Comparison of ENCODE assay signal across 9 mouse cellular contexts in the genomic region with DNA sequence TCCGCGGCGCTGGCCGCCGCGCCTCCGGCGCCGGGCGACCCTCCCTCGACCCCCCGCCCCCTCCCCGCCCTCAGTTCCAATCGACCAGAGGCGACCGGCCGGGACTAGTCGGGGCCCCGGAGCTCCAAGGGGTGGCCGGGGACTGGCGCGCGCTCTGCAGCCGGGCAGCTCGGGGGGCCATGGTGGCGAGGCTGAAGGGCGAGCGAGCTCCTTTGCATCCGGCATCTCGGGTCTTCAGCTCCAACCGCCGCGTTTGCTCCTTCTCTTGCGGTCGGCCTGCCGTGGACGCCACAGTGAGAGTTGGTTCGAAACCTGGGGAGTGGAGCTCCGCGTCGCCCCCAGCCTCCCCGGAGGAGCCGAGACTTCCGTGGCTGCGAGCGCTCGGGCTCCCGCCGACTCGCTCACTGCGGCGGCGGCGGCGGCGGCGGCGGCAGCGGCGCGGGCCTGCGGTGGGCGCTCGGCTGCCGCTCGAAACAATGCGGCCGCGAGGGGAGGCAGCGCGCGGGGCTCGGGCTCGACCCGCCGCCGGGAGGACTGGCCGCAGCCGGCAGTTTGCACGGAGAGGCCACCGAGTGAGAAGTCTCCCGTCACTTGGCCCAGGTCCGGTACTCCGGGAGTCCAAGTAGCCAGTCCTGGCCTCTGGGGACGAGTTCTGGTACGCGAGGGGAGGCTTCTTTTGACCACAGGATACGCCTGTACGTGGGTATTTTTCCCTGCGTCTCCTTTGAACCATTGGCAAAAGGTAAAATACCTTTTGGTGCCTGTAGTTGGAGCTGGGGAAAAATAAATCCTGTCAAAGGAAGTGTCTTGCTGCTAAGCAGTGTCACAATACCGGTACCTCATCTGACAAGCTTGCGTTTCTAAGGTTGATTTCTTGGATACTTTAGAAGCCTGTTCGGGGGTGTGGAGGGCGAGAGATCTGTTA. TPM values are rescaled to one million over a fixed set of nuclear protein-coding genes. Genes with fewer than 3 reads are reported as not detected.
DNase-seq lines count a peak whose midpoint lies in the region; ATAC-seq and TF ChIP-seq lines count a peak whose summit lies in the region.
"Had no signal": no experiment of that assay in that cellular context is flagged by ENCODE, and none has a peak within 500 bp of the region (broad histone marks: within the 10 kb centered on the region; RNA-seq: fewer than 3 reads in every experiment).

No protein-coding gene starts in this region.

- peak overlapping the region; percentile 95 for H3K9ac ChIP-seq in embryonic facial prominence, embryonic 11.5 days (replicated peaks; ENCODE audit: low read length)
- H3K9ac ChIP-seq in kidney, embryonic 14.5 days (ENCODE audit: low read depth, low read length), result peak overlapping the region; percentile 80
- peak overlapping the region; percentile 58 for H3K9ac ChIP-seq in liver, embryonic 12.5 days
- H3K9ac ChIP-seq in neural tube, embryonic 14.5 days (replicated peaks; ENCODE audit: low read depth, low read length), result peak overlapping the region; percentile 89

- no peak; the same call in none of the 2 replicates for TF ChIP-seq CTCF in left cerebral cortex, adult 2 months (IDR thresholded peaks at IDR 0.05)

- ATAC-seq in embryonic facial prominence, embryonic 11.5 days (replicated peaks; ENCODE audit: insufficient number of reproducible peaks, low FRiP score, low TSS enrichment, low read depth), result peak; percentile 50
- peak; percentile 62 for ATAC-seq in kidney, embryonic 14.5 days (ENCODE audit: low FRiP score, low TSS enrichment)
- 0 out of 2 replicates have a peak, but pooled peaks have one; percentile 1 for ATAC-seq in liver, embryonic 12.5 days
- ATAC-seq in neural tube, embryonic 14.5 days (ENCODE audit: low read depth), result peak; percentile 58

- no peaks in the 10 kb centered on the region for H3K36me3 ChIP-seq in embryonic facial prominence, embryonic 11.5 days (replicated peaks; ENCODE audit: control insufficient read depth, insufficient read depth, low read depth, low read length)
- H3K36me3 ChIP-seq in kidney, embryonic 14.5 days (ENCODE audit: control insufficient read depth, insufficient read depth, low read length), result no peaks in the 10 kb centered on the region
- H3K36me3 ChIP-seq in liver, embryonic 12.5 days, result no peaks in the 10 kb centered on the region
- no peaks in the 10 kb centered on the region for H3K36me3 ChIP-seq in neural tube, embryonic 14.5 days (ENCODE audit: control insufficient read depth, insufficient read depth, low read length)

- H3K4me2 ChIP-seq in embryonic facial prominence, embryonic 11.5 days (ENCODE audit: low read depth, low read length), result peak overlapping the region; percentile 82
- H3K4me2 ChIP-seq in kidney, embryonic 14.5 days (replicated peaks; ENCODE audit: low read depth, low read length), result peak overlapping the region; percentile 87
- peak overlapping the region; percentile 93 for H3K4me2 ChIP-seq in liver, embryonic 12.5 days
- H3K4me2 ChIP-seq in neural tube, embryonic 14.5 days (ENCODE audit: low read depth, low read length), result peak overlapping the region; percentile 73

- H3K9me3 ChIP-seq in embryonic facial prominence, embryonic 11.5 days (replicated peaks; ENCODE audit: control insufficient read depth, low read length), result no peaks in the 10 kb centered on the region
- H3K9me3 ChIP-seq in kidney, embryonic 14.5 days (ENCODE audit: control insufficient read depth, low read length), result no peaks in the 10 kb centered on the region
- H3K9me3 ChIP-seq in liver, embryonic 12.5 days (replicated peaks), result no peaks in the 10 kb centered on the region
- H3K9me3 ChIP-seq in neural tube, embryonic 14.5 days (ENCODE audit: control insufficient read depth, low read length), result no peaks in the 10 kb centered on the region

- H3K4me1 ChIP-seq in embryonic facial prominence, embryonic 11.5 days (ENCODE audit: control insufficient read depth, insufficient read depth, low read length), result no peaks in the 10 kb centered on the region
- no peaks in the 10 kb centered on the region for H3K4me1 ChIP-seq in kidney, embryonic 14.5 days (ENCODE audit: control insufficient read depth, insufficient read depth, low read length)
- peaks cover 24% of the 10 kb centered on the region for H3K4me1 ChIP-seq in liver, embryonic 12.5 days
- no peaks in the 10 kb centered on the region for H3K4me1 ChIP-seq in neural tube, embryonic 14.5 days (ENCODE audit: control insufficient read depth, insufficient read depth, low read length)

- DNase-seq in left cerebral cortex, adult 2 months (ENCODE audit: extremely low spot score in 1 of 2, low spot score in 2 of 2), result peak; percentile 43 to 61
- DNase-seq in left cerebral cortex, adult 9 months (ENCODE audit: low spot score in 2 of 2), result no peak
- peak; percentile 67 for DNase-seq in embryonic facial prominence, embryonic 11.5 days (ENCODE audit: low spot score)
- DNase-seq in heart, adult 8-10 months (ENCODE audit: low spot score), result peak; percentile 23
- DNase-seq in thymus, postnatal 4 days, result peak; percentile 37

- intact Hi-C loops in left cerebral cortex, adult 2 months (cut with DNase I), result loop anchor here (5.0 kb wide), 2 partner anchors 517 to 1882 kb away; no protein-coding TSS in a partner anchor

- under 1% methylated on average over 78 of the region's 94 CpGs for WGBS in embryonic facial prominence, embryonic 11.5 days
- under 1% methylated on average over 75 of the region's 94 CpGs for WGBS in kidney, embryonic 14.5 days
- under 1% methylated on average over 91 of the region's 94 CpGs for WGBS in liver, embryonic 12.5 days (ENCODE audit: insufficient replicate concordance)
- WGBS in neural tube, embryonic 14.5 days, result under 1% methylated on average over 87 of the region's 94 CpGs

- peak overlapping the region; percentile 91 for H3K27ac ChIP-seq in left cerebral cortex, adult 2 months
- peak overlapping the region; percentile 94 for H3K27ac ChIP-seq in embryonic facial prominence, embryonic 11.5 days (replicated peaks; ENCODE audit: low read depth, low read length)
- peak overlapping the region; percentile 88 for H3K27ac ChIP-seq in kidney, embryonic 14.5 days (ENCODE audit: low read depth, low read length)
- peak overlapping the region; percentile 30; the same call in 1 of the 2 replicates for H3K27ac ChIP-seq in liver, embryonic 12.5 days
- peak overlapping the region; percentile 95 for H3K27ac ChIP-seq in neural tube, embryonic 14.5 days (ENCODE audit: low read depth, low read length)

- H3K27me3 ChIP-seq in embryonic facial prominence, embryonic 11.5 days (ENCODE audit: control insufficient read depth, insufficient read depth, low read length), result no peaks in the 10 kb centered on the region
- H3K27me3 ChIP-seq in kidney, embryonic 14.5 days (ENCODE audit: control insufficient read depth, insufficient read depth, low read length), result no peaks in the 10 kb centered on the region
- peaks cover 42% of the 10 kb centered on the region for H3K27me3 ChIP-seq in liver, embryonic 12.5 days (replicated peaks)
- no peaks in the 10 kb centered on the region for H3K27me3 ChIP-seq in neural tube, embryonic 14.5 days (ENCODE audit: control insufficient read depth, insufficient read depth, low read length)
- H3K27me3 ChIP-seq: CH12.LX had no signal

- H3K4me3 ChIP-seq in left cerebral cortex, adult 2 months, result peak overlapping the region; percentile 53
- H3K4me3 ChIP-seq in embryonic facial prominence, embryonic 11.5 days (ENCODE audit: low read depth, low read length), result peak overlapping the region; percentile 72
- H3K4me3 ChIP-seq in kidney, embryonic 14.5 days (ENCODE audit: low read length), result peak overlapping the region; percentile 84
- H3K4me3 ChIP-seq in liver, embryonic 12.5 days, result peak overlapping the region; percentile 64
- H3K4me3 ChIP-seq in neural tube, embryonic 14.5 days (ENCODE audit: low read depth, low read length), result peak overlapping the region; percentile 85

RNA-seq across cellular contexts. Expression of gene Epha7, which starts 0.9 kb away (rescaled TPM):
- 10 to 100 TPM; 80.1 to 84.8 TPM for total RNA-seq in left cerebral cortex, adult 2 months (2021)
- polyA plus RNA-seq in embryonic facial prominence, embryonic 11.5 days (2014; fragmentation: Nextera tagmentation; extraction: Ambion mirVana), result 56.6 and 57.9 TPM in 2 replicates
- 1 to 10 TPM; 6.0 to 8.7 (median 6.3) TPM for total RNA-seq in heart, adult 8-10 months (2022)
- polyA plus RNA-seq in kidney, embryonic 14.5 days (2014; fragmentation: Nextera tagmentation; extraction: Ambion mirVana), result 23.6 and 41.2 TPM in 2 replicates
- polyA plus RNA-seq in liver, embryonic 12.5 days (2016; fragmentation: Nextera tagmentation; extraction: Ambion mirVana), result 6.0 and 6.3 TPM in 2 replicates
- polyA plus RNA-seq in neural tube, embryonic 14.5 days (2014; fragmentation: Nextera tagmentation; extraction: Ambion mirVana), result 42.7 and 54.5 TPM in 2 replicates
- total RNA-seq: CH12.LX had no signal

Comparison
In these comparisons a context has a peak if more than half of its experiments do, and no peak if none do; other contexts are left out.
1. DNase-seq: peak in left cerebral cortex, adult 2 months (2 of 2), embryonic facial prominence, embryonic 11.5 days (single experiment), heart, adult 8-10 months (single experiment) and thymus, postnatal 4 days (single experiment); none in left cerebral cortex, adult 9 months (0 of 2).
2. H3K27ac ChIP-seq: peak in every context shown above with its lines; median percentile 95 in neural tube, embryonic 14.5 days; 94 in embryonic facial prominence, embryonic 11.5 days; 91 in left cerebral cortex, adult 2 months; 88 in kidney, embryonic 14.5 days; 30 in liver, embryonic 12.5 days.
3. ATAC-seq: peak in every context shown above with its lines; median percentile 62 in kidney, embryonic 14.5 days; 58 in neural tube, embryonic 14.5 days; 50 in embryonic facial prominence, embryonic 11.5 days; 1 in liver, embryonic 12.5 days.
4. Peak in every context shown above with its lines, with median percentiles within 50 percentile points of each other: H3K4me3 ChIP-seq, H3K4me2 ChIP-seq and H3K9ac ChIP-seq.